Mouse (Mus musculus): ENCODE results near the gene Atg7. TPM values are rescaled to one million over a fixed set of nuclear protein-coding genes. Genes with fewer than 3 reads are reported as not detected.

The Atg7 gene
- total RNA-seq, 2 experiments from 2014 or later: 15.3 to 16.1 TPM

- DNase-seq: no peak
- intact Hi-C loops (cut with DNase I): loop anchor here (5.0 kb wide), 1 partner anchor 591 kb away; no protein-coding TSS in a partner anchor
Measured at GRCm38 (mm10) chr6:114683741-114684140, 40.8 kb downstream of the Atg7 start.

- intact Hi-C loops (cut with DNase I): loop anchor here (5.0 kb wide), 1 partner anchor 592 kb away; no protein-coding TSS in a partner anchor
Measured at GRCm38 (mm10) chr6:114684407-114684806, 41.5 kb downstream of the Atg7 start.

GRCm38 (mm10) chr6:114685412-114685811 lies 42.5 kb downstream of the Atg7 start:
- intact Hi-C loops (cut with DNase I): no loop called here
- no peak for DNase-seq

More at GRCm38 (mm10) chr6:114684407-114684806, 41.5 kb downstream of the Atg7 start:
- no peak for DNase-seq

- no peak for DNase-seq
- intact Hi-C loops (cut with DNase I): no loop called here
Measured at GRCm38 (mm10) chr6:114687035-114687434, 44.1 kb downstream of the Atg7 start.

DNA sequence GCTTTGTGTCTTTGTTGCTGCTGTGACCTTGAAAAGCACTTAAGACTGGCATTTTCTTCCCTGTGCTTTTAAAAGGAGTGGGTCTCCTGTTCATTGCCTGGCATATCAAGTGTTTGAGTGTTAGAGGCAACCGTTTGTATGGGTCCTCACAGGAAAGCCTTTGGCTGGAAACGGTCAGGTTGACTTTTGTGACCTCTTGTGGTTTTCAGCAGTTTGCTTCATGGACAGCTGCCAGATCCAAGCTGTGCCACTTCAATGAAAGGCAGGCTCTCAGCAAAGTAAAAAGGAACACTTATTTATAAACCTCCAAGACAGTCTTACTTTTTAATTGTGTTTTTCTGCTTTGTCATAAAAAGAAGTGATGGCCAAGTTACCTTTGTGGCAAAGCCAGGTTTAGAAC lies 47.8 kb downstream of the Atg7 start:
- intact Hi-C loops (cut with DNase I): loop anchor here (10.0 kb wide), 1 partner anchor 466 kb away; no protein-coding TSS in a partner anchor
- peak; percentile 14 to 25 for DNase-seq

DNA sequence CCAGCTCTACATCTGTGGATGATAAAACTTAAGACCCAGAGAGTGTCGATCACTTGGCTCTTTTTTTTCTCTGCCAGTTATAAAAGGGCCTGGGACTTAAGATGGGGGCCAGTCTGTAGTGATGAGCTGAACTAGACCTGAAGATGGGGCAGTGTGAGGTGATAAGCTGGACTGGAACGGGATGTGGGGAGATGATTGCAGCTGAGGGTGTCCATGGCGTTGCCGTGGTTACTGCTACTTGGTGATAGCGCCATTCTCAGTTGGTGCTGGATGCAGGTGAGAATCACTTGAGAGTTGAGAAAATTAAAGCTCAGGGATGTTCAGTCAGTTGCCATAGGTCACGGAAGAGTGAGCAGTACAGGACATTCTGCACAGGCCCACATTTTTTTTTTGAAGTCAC lies 48.6 kb downstream of the Atg7 start:
- intact Hi-C loops (cut with DNase I): loop anchor here (10.0 kb wide), 1 partner anchor 467 kb away; no protein-coding TSS in a partner anchor
- no peak for DNase-seq

DNA sequence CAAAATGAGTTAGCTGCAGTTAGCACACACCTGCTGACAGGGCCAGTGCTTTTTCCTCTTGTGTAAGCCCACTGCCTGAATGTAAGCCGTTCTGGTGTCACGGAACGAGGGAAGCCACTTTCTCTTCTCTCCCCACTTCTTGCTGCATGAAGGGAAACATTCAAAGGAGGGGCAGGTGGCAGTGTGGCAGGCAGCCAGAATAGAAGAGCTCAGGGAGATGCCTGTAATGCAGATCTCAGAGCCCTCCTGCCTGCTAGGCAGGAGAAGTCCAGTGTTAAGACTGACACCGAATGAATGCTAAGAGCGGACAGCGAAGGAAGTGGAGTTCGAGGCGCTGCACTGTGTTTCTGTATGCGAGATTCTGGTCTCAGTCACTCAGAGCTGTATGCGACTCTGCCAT lies 49.8 kb downstream of the Atg7 start:
- intact Hi-C loops (cut with DNase I): loop anchor here (10.0 kb wide), 1 partner anchor 468 kb away; no protein-coding TSS in a partner anchor
- no peak for DNase-seq

- intact Hi-C loops (cut with DNase I): loop anchor here (1.0 to 10.0 kb wide), 5 partner anchors 236 to 611 kb away; no protein-coding TSS in a partner anchor
- DNase-seq: peak; percentile 77 to 88
Measured at GRCm38 (mm10) chr6:114697646-114698490, 55.0 kb downstream of the Atg7 start.

- DNase-seq: no peak
Measured at GRCm38 (mm10) chr6:114698578-114698977, 55.7 kb downstream of the Atg7 start.

GRCm38 (mm10) chr6:114700704-114701103 lies 57.8 kb downstream of the Atg7 start:
- intact Hi-C loops (cut with DNase I): no loop called here
- no peak for DNase-seq

More at GRCm38 (mm10) chr6:114698578-114698977, 55.7 kb downstream of the Atg7 start:
- intact Hi-C loops (cut with DNase I): loop anchor here (1.0 to 10.0 kb wide), 5 partner anchors 236 to 611 kb away; no protein-coding TSS in a partner anchor

- DNase-seq: no peak
- intact Hi-C loops (cut with DNase I): no loop called here
Measured at GRCm38 (mm10) chr6:114707032-114707431, 64.1 kb downstream of the Atg7 start.

DNA sequence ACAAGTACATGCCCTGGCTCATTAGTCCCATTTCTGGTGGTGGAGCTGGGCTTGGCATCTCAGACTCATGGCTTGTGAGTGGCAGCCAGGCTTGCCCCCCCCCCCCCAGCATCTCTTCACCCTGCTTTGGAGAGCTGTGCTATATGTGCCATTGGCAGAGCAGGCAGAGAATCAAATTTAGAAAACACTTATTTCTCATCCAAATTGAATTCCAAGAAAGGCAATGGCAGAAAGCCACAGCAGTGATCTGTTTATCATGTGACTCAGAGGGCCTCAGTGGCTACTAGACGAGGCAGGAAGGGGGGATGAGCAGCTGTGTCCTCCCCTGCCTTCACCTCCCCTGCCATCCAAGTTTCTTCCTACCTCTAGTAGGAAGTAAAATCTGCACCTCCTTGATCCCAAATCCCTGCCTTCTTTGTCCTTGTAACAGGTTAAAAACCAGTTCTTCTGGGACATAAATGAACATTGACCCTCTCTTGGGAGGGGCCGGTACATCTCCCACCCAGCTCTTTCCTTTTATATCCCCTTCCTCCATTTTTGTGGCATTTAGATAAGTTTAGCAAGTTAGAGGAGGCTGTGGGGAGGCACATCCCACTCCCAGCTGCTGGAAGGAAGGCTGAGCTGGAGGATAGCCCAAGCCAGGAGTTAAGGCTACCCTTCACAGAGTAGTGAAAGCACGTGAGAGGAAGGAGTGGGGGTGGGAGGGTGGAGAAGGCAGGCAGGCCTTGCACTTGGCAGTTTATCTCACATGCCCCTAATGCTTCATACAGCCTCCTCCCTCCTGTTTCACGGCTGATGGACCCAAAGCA lies 69.5 kb downstream of the Atg7 start:
- DNase-seq: no peak
- intact Hi-C loops (cut with DNase I): no loop called here

DNA sequence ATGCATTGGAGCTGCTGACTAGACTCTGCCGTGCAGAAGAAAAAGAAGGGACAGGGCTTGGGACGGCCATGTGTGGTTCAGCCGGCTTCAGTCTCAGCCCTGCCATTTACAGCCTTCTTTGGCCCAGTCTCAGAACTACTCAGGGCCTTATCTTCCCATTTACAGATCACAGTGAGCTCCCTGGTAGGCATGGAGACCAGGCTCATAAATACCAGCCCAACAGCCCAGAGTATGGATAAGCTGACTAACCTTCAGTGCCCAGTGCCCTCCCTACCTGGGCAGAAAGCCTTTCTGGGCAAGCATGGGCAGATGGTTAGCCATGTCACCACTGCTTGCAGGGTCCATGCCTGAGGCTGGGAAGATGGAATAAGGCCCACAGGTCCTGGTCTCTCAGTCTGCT lies 70.6 kb downstream of the Atg7 start:
- intact Hi-C loops (cut with DNase I): no loop called here
- peak; percentile 37 to 40 for DNase-seq

GRCm38 (mm10) chr6:114714654-114715053 lies 71.8 kb downstream of the Atg7 start:
- DNase-seq: peak in 1 of 2 experiments; percentile 47
- intact Hi-C loops (cut with DNase I): no loop called here

DNA sequence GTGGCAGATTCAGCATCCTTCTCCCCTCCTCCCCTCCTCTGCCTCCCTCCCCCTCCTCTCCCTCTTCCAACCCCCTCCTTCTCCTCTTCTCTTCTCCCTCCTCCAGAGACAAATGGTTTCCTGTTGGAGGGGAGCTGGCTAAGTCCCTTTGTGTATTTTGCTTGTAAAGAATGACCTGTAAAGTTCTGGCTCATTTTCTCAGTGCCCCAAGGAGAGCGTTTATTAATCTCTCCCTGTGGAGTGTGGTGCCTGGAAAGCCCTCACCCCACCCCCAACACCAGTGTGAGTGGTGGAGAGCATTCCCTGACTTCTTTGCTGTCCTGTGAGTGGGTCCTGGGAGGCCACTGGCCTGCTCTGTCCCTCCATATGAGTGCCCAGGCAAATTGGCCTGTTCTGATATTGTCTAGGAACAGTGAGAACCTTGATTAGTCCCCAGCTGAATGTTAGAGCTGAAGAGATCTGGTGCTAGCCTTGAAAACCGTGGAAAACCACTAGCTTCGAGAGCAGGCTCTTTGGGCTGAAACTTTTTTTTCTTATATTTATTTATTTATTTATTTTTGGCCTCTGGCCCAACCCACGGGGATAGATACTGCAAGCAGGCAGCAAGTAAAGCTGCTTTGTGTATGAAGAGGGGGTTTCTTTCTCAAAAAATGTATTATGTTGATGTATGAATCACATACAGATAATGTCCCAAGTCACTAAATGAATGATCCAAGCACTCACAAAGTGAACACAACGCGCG lies 72.6 kb downstream of the Atg7 start:
- DNase-seq: peak in 1 of 2 experiments; percentile 41
- intact Hi-C loops (cut with DNase I): no loop called here

DNA sequence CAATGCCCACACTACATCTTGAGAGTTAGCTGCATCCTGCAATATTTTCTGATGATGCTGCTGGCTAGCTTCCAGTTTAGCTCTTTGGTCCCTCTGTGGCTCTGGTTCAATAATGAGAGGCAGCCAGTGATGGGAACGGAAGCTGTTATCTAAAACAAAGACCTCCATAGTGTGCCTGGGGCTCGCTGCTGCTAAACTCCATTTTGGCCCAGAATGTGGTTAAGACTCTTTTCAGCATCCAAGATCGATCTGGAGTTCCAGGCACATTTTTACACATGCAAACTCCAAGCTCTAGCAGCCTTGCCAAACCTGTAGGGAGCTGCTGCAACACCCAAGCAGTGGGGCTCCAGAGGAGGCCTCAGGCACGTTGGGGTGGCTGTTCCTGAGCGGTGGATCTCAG lies 76.2 kb downstream of the Atg7 start:
- intact Hi-C loops (cut with DNase I): no loop called here
- no peak for DNase-seq

GRCm38 (mm10) chr6:114719665-114720064 lies 76.8 kb downstream of the Atg7 start:
- intact Hi-C loops (cut with DNase I): loop anchor here (10.0 kb wide), 1 partner anchor 315 kb away; the partner anchor contains the start of gene Tamm41
- no peak for DNase-seq

DNA sequence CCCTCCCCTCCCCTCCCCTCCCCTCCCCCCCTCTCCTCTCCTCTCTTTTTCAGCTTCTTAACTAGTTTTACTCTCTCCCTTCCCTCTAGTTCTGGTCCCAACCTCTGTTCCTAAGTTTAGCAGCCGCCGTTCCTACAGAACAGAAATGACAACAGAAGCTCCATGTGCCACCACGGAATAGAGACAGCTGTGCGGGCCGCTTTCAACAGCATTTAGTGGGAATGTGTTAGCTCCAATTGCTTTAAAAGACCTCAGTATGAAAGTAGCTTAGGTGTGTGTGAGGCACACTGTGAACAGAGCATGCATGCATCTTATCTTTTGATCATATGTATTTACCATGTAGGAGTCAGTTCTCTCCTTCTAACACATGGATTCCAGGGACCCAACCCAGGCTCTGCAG lies 79.1 kb downstream of the Atg7 start:
- intact Hi-C loops (cut with DNase I): loop anchor here (10.0 kb wide), 1 partner anchor 313 kb away; the partner anchor contains the start of gene Tamm41

DNA sequence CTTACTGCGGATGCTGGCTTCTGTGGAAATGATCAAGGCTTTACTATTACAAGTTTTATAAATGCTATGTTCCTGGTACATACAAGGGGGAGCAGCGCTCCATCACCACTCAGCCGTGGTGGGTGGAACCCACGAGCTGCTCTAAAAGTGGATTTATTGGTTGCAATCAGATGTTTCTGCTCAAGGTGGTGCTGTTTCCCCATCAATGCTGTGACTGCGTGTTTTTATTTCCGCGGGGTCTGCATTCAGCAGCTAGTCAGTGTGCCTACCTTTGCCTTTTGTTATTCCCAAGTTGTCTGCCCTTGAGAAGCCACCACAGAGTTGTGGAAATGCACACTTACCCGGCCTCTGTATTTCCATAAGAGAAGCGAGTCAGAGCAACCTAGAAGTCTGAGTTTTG lies 81.0 kb downstream of the Atg7 start:
- intact Hi-C loops (cut with DNase I): loop anchor here (1.0 to 10.0 kb wide), 3 partner anchors 202 to 311 kb away; partner anchors contain the start of gene Tamm41
- peak; percentile 63 to 76 for DNase-seq

More for the DNA sequence above, 79.1 kb downstream of the Atg7 start:
- DNase-seq: no peak

DNA sequence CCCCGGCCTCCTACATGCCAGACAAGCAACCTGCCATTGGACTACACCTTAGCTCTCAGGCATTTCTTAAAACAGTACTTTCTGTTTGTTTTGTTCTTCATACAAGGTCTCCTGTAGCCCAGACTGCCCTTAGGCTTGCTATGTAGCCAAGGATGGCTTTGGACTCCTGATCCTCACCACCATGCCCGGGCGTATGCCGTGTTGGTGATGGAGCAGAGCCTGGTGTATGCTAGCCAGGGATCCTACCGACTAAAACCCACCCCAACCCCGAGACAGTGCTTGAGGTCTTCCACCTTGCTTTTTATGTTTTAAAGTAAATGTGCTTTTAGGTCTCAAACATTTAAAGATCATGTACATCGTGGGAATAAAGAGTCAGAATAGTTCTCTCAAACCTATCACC lies 81.5 kb downstream of the Atg7 start:
- intact Hi-C loops (cut with DNase I): loop anchor here (1.0 to 10.0 kb wide), 3 partner anchors 202 to 310 kb away; partner anchors contain the start of gene Tamm41
- no peak for DNase-seq

Measured in heart, postnatal 10 days (tissue).